Mouse (Mus musculus) lung, embryonic 16.5 days (tissue): ENCODE data around the gene Arrdc2. TPM values are rescaled to one million over a fixed set of nuclear protein-coding genes. Genes with fewer than 3 reads are reported as not detected.
"Not testable (repeated sequence)": the region's sequence is repeated elsewhere in the genome, so short reads cannot be mapped to it uniquely, and the experiment has no call there.

ENCODE experiments used
- ATAC-seq: fragments of 200-750 bp; cut with Nextera tagmentation; 2 replicates; pipeline ENCODE4 v1.8.0; 2017; ENCODE audit warnings: low read depth, mild to moderate bottlenecking, moderate library complexity
- H3K27ac ChIP-seq: fragments of 300-500 bp; sonication (generic); 2 replicates; pipeline ENCODE4 v1.5.1; 2014; ENCODE audit warnings: mild to moderate bottlenecking, control low read depth, low read length
- H3K27me3 ChIP-seq: fragments of 300-500 bp; sonication (generic); 2 replicates; pipeline ENCODE4 v1.6.1; 2014; ENCODE audit warnings: low read depth, low read length, mixed read lengths; ENCODE audit not compliant: control insufficient read depth, insufficient read depth
- H3K36me3 ChIP-seq: fragments of 300-500 bp; sonication (generic); 2 replicates; pipeline ENCODE4 v1.6.1; 2014; ENCODE audit warnings: low read length; ENCODE audit not compliant: control insufficient read depth, insufficient read depth
- H3K4me1 ChIP-seq: fragments of 300-500 bp; sonication (generic); replicated peaks from 2 replicates; pipeline ENCODE4 v1.6.1; 2014; ENCODE audit warnings: low read length, mixed read lengths; ENCODE audit not compliant: control insufficient read depth, insufficient read depth
- H3K4me2 ChIP-seq: fragments of 300-500 bp; sonication (generic); 2 replicates; pipeline ENCODE4 v1.6.1; 2014; ENCODE audit warnings: low read depth, low read length, control low read depth
- H3K4me3 ChIP-seq: fragments of 300-500 bp; sonication (generic); 2 replicates; pipeline ENCODE4 v1.5.1; 2014; ENCODE audit warnings: mild to moderate bottlenecking, low read length, control low read depth
- H3K9ac ChIP-seq: fragments of 300-500 bp; sonication (generic); 2 replicates; pipeline ENCODE4 v1.6.1; 2014; ENCODE audit warnings: low read length, control low read depth
- H3K9me3 ChIP-seq: fragments of 300-500 bp; sonication (generic); 2 replicates; pipeline ENCODE4 v1.6.1; 2016; ENCODE audit warnings: low read length; ENCODE audit not compliant: control insufficient read depth
- WGBS: fragments of 180-500 bp; shearing (Covaris S2); extraction: QIAGEN DNeasy Blood & Tissue Kit; methylation state at CpG from one replicate; pipeline ENCODE4 v1.1.7; 2014; 5-methylcytosine and 5-hydroxymethylcytosine counted together
- polyA plus RNA-seq: library from polyadenylated mRNA; unstranded; fragments of >200 nt; fragmentation: Nextera tagmentation; extraction: Ambion mirVana; gene quantifications from 2 replicates; pipeline ENCODE4 v1.2.1, GENCODE M21; 2015

Arrdc2 gene
- polyA plus RNA-seq, 1 experiment from 2014 or later, result 4.5 TPM

DNA sequence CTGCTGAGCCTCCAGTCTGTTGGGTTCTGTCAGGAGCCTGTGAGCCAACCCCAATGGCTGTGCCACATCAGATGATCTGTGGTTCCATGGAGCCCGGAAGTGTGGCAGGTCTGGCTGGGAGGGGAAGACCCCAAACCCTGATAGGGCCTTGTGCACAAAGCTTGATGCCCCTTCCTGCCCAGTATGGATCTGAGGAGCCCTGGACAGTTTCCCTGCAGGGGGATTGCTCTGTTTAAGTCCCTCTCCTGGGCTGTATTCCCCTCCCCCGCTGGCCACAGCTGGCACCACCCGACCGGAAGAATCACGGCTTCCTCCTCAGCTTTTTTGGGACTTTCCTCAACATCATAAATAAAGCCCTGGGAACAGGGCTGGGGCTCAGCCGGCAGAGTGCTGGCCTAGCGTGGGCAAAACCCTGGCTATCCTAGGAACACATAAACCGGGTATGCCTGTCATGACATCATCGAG is 6.5 kb downstream of the Arrdc2 start:
- no peak overlapping the region for H3K4me2 ChIP-seq
- H3K9ac ChIP-seq, result peak overlapping the region; percentile 8; the same call in 1 of the 2 replicates
- peaks cover 4% of the 10 kb centered on the region; the same call in 1 of the 2 replicates for H3K36me3 ChIP-seq

DNA sequence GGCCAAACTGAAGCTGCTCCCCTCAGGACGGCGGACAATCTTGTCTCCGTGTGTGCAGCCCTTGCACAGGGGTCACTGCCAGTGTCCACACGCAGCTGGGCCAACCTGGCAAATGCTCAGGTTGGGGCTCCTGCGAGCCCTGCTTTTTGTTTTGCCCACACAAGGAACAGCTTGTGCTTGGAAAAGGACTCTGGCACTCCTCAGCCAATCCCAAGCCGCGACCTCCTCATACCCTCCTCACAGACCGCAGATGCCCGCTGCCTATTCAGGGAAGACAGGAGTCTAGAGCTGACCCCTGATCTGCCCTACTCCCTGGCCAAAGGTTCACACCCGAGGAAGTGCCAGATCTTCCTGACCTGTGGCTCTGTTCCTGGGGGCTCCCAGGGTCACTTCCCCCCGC is 7.1 kb downstream of the Arrdc2 start:
- 68% methylated on average over 11 of the region's 11 CpGs for WGBS
- peaks cover 8% of the 10 kb centered on the region for H3K4me1 ChIP-seq
- peaks cover 4% of the 10 kb centered on the region; the same call in 1 of the 2 replicates for H3K36me3 ChIP-seq
- H3K4me3 ChIP-seq, result no peak overlapping the region
- no peak overlapping the region for H3K4me2 ChIP-seq
- 0 out of 2 replicates have a peak overlapping the region, but pooled peaks have one; percentile 4 for H3K27ac ChIP-seq
- no peak overlapping the region for H3K9ac ChIP-seq
- no peak for ATAC-seq
- H3K9me3 ChIP-seq, result no peaks in the 10 kb centered on the region
- H3K27me3 ChIP-seq, result no peaks in the 10 kb centered on the region

More for the DNA sequence above, 6.5 kb downstream of the Arrdc2 start:
- Histone ChIP-seq H3K27ac (peak overlapping the region; percentile 4; the same call in 1 of the 2 replicates), H3K4me1 (peaks cover 8% of the 10 kb centered on the region), H3K27me3 (no peaks in the 10 kb centered on the region), H3K4me3 (no peak overlapping the region), H3K9me3 (no peaks in the 10 kb centered on the region)
- ATAC-seq, result peak; percentile 44
- WGBS, result 41% methylated on average over 9 of the region's 9 CpGs

DNA sequence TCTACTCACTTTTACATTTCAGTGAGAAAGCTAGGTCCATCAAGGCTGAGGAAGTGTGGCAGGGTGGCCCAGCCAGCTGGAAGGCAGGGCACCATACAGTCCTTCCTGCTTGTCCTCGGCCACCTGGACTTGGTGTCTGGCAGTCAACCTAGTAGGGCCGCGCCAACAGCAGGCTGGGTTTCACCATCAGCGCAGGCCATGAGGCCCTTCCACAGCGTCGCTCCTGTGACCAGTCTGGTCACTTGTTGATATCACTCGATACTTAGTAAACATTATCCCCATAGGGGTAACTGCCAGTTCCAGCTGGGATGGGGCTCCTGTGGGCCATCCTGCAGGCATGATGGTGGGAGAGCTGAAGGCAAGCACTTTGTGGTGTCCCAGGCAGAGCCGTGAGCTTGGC is 8.0 kb downstream of the Arrdc2 start:
- WGBS, result 61% methylated on average over 8 of the region's 8 CpGs
- peaks cover 8% of the 10 kb centered on the region for H3K4me1 ChIP-seq
- H3K4me2 ChIP-seq, result no peak overlapping the region
- no peaks in the 10 kb centered on the region for H3K9me3 ChIP-seq
- H3K9ac ChIP-seq, result no peak overlapping the region
- no peaks in the 10 kb centered on the region for H3K27me3 ChIP-seq
- no peak overlapping the region for H3K27ac ChIP-seq
- no peak overlapping the region for H3K4me3 ChIP-seq
- peaks cover 4% of the 10 kb centered on the region; the same call in 1 of the 2 replicates for H3K36me3 ChIP-seq
- no peak for ATAC-seq

DNA sequence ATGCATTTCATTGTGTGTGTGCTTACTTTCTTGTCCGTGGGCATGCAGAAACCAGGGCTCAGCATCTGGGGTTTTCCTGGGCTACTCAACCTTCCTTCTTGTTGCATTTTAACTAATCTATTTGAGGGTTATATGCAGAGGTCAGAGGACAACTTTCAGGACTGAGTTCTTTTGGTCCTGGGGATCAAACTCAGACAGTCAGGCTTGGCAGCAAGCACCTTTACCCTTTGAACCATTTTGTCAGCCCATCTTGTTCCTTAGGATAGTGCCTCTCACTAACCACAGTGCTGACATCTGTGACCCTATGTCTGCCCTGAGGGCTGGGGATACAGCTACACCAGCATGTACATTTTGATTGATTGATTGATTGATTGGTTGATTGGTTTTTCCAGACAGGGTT is 11.7 kb downstream of the Arrdc2 start:
- no peak overlapping the region for H3K4me3 ChIP-seq
- 82% methylated on average over 1 of the region's 1 CpGs for WGBS
- H3K9me3 ChIP-seq, result no peaks in the 10 kb centered on the region
- ATAC-seq, result no peak
- no peaks in the 10 kb centered on the region for H3K36me3 ChIP-seq
- H3K27me3 ChIP-seq, result no peaks in the 10 kb centered on the region
- peaks cover 4% of the 10 kb centered on the region for H3K4me1 ChIP-seq
- H3K27ac ChIP-seq, result no peak overlapping the region
- H3K9ac ChIP-seq, result no peak overlapping the region
- no peak overlapping the region for H3K4me2 ChIP-seq

DNA sequence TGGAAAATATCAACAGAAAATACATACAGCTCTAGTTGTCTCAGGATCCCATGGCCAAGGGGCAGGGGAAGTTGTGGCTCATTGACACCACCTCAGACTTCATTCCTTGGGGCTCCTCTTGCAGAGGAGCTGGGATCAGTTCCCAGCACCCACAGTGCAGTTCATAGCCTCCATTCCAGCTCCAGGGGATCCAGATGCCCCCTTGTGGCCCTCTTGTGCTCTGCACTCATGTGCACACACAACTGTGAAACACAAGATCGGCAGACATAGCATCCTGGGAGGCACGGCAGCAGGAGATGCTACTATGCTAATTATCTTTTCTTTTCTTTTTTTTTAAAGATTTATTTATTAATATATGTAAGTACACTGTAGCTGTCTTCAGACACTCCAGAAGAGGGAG is 12.5 kb downstream of the Arrdc2 start:
- H3K27ac ChIP-seq, result no peak overlapping the region
- H3K9me3 ChIP-seq, result no peaks in the 10 kb centered on the region
- H3K36me3 ChIP-seq, result no peaks in the 10 kb centered on the region
- peaks cover 1% of the 10 kb centered on the region; the same call in 1 of the 2 replicates for H3K4me1 ChIP-seq
- no peaks in the 10 kb centered on the region for H3K27me3 ChIP-seq
- no peak overlapping the region for H3K4me3 ChIP-seq
- 92% methylated on average over 2 of the region's 2 CpGs for WGBS
- H3K9ac ChIP-seq, result no peak overlapping the region
- ATAC-seq, result no peak
- no peak overlapping the region for H3K4me2 ChIP-seq

DNA sequence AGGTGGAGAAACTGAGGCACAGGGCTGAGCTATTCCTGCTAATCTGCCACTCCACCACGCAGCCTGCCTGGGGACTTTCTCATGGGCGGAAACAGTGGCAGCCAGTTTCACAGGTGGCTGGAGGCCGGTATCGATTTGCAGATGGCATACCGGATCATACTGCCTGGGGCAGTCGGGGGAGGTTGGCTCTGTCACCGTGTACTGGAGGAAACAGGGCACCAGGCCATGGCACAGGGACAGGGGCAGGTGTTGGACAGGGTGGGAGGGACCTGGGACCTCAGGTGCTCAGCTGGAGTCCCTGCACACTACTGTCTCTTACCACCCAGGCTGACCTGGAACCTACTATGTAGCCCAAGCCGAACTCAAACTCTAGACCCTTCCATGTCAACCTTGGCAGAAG is 13.7 kb downstream of the Arrdc2 start:
- Histone ChIP-seq H3K27me3 (no peaks in the 10 kb centered on the region), H3K9ac (no peak overlapping the region), H3K4me1 (0 out of 2 replicates have a peak, but pooled peaks cover 3% of the 10 kb centered on the region), H3K36me3 (no peaks in the 10 kb centered on the region), H3K4me3 (no peak overlapping the region), H3K4me2 (no peak overlapping the region), H3K27ac (no peak overlapping the region), H3K9me3 (no peaks in the 10 kb centered on the region)
- no peak for ATAC-seq
- 71% methylated on average over 8 of the region's 8 CpGs for WGBS

DNA sequence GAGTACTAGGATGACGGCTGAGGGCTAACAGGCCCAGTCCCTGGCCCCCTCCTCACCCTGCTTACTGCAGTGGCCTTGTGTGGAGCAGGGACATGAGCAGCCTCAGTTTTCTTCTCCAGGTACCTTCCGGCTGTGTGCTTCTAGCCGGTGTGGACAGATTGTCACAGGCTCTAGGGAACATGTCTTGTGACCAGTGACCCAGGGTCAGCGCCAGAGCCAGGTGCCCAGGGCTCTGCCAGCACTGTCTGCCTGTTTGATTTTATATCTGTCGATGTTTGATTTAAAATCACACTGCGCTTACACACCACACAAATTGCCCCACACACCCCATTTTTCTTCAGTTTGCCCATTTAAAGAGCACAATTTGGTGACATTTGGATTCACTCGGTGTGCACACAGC is 15.7 kb downstream of the Arrdc2 start:
- WGBS, result 76% methylated on average over 7 of the region's 7 CpGs
- no peaks in the 10 kb centered on the region for H3K36me3 ChIP-seq

DNA sequence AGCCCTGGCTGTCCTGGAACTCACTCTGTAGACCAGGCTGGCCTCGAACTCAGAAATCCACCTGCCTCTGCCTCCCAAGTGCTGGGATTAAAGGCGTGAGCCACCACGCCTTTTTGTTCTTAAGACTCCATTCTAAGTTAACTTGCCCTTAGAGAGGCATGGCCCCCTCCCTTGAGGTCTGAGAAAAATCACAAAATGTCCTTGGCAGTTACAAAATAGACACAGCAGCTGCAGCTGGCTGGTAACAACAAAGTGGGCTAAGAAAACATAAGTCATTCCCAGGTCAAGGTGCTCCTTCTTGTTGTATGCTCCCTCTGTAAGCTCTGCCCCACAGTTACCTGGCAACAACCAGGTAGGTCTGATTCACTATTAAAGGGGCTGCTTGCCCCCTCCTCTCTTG is 16.9 kb downstream of the Arrdc2 start:
- not testable (repeated sequence) for H3K9ac ChIP-seq, H3K4me2 ChIP-seq, H3K4me1 ChIP-seq, H3K27ac ChIP-seq, H3K27me3 ChIP-seq, H3K9me3 ChIP-seq, H3K36me3 ChIP-seq, H3K4me3 ChIP-seq, ATAC-seq
- 78% methylated on average over 3 of the region's 3 CpGs for WGBS

More for the DNA sequence above, 15.7 kb downstream of the Arrdc2 start:
- no peak overlapping the region for H3K27ac ChIP-seq
- no peak overlapping the region for H3K4me3 ChIP-seq
- no peaks in the 10 kb centered on the region for H3K27me3 ChIP-seq
- no peak overlapping the region for H3K9ac ChIP-seq
- no peak overlapping the region for H3K4me2 ChIP-seq
- ATAC-seq, result no peak
- no peaks in the 10 kb centered on the region for H3K9me3 ChIP-seq
- H3K4me1 ChIP-seq, result peaks cover 8% of the 10 kb centered on the region

DNA sequence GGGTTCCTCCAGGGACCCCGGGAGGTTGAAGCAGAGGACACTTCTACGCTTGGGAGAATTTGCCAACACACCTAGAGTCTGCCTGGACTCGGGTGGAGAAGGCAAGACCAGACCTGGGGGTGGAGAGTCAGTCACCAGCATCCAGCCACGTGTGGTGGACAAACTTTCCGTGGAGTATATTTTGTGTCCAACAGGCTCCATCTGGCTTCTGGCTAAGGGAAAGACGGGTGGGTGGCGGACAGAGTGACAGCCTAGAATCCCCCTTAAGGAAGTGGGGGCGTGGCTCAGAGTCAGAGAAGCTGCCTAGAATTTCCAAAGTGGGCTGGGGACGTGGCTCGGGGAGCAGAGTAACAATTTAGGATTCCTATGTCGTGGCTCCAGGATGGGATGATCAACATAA is 17.5 kb downstream of the Arrdc2 start:
- H3K27me3 ChIP-seq, result peaks cover 2% of the 10 kb centered on the region; the same call in 1 of the 2 replicates
- peaks cover 8% of the 10 kb centered on the region for H3K4me1 ChIP-seq
- ATAC-seq, result no peak
- H3K9me3 ChIP-seq, result no peaks in the 10 kb centered on the region
- H3K4me3 ChIP-seq, result no peak overlapping the region
- H3K4me2 ChIP-seq, result no peak overlapping the region
- no peak overlapping the region for H3K9ac ChIP-seq
- H3K36me3 ChIP-seq, result no peaks in the 10 kb centered on the region
- 34% methylated on average over 11 of the region's 11 CpGs for WGBS
- no peak overlapping the region for H3K27ac ChIP-seq
